Mouse (Mus musculus): ENCODE measurements at regions not wholly inside any gene's neighbourhood (a gene's known extent, or its start where the extent isn't known, plus 50 kb on each side); places are given as distances from the start of the nearest gene placed in this dataset.

GRCm38 (mm10) chr17:22739581-22740178, 127.3 kb downstream of the Zfp945 start:
- TF ChIP-seq CTCF (IDR thresholded peaks at IDR 0.05; ENCODE audit: low read depth, low read length) (no peak), POLR2A (IDR thresholded peaks at IDR 0.05; ENCODE audit: borderline replicate concordance, low read depth, low read length) (no peak)
